Mouse (Mus musculus): ENCODE measurements around the gene Fam3b.

Fam3b gene

GRCm38 (mm10) chr16:97478655-97479054 is 36.0 kb downstream of the Fam3b start:
- DNase-seq = no peak

- DNase-seq = no peak
These were observed 38.1 kb downstream of the Fam3b start for GRCm38 (mm10) chr16:97476524-97476923.

- DNase-seq = no peak
These were observed 39.0 kb downstream of the Fam3b start for GRCm38 (mm10) chr16:97475581-97475980.

- DNase-seq = no peak
These were observed 39.9 kb downstream of the Fam3b start for GRCm38 (mm10) chr16:97474671-97475070.

GRCm38 (mm10) chr16:97467993-97468791 is 46.4 kb downstream of the Fam3b start:
- DNase-seq = no peak

GRCm38 (mm10) chr16:97467472-97467871 is 47.1 kb downstream of the Fam3b start:
- DNase-seq = no peak

GRCm38 (mm10) chr16:97466182-97466957 is 48.2 kb downstream of the Fam3b start:
- no peak for DNase-seq

- DNase-seq = peak; percentile 23
These were observed 52.0 kb downstream of the Fam3b start, which contains the start of gene Mx1 for GRCm38 (mm10) chr16:97462481-97463181. Gene Mx1 (minus strand): TSS chr16:97462907.

GRCm38 (mm10) chr16:97461271-97461670 is 53.3 kb downstream of the Fam3b start:
- DNase-seq = no peak

GRCm38 (mm10) chr16:97459831-97460230 is 54.8 kb downstream of the Fam3b start:
- DNase-seq = no peak

GRCm38 (mm10) chr16:97447386-97447785 is 67.2 kb downstream of the Fam3b start:
- no peak for DNase-seq

GRCm38 (mm10) chr16:97443670-97444263 is 70.8 kb downstream of the Fam3b start:
- DNase-seq = peak; percentile 39

- no peak for DNase-seq
These were observed 72.6 kb downstream of the Fam3b start for GRCm38 (mm10) chr16:97441967-97442366.

- DNase-seq = no peak
These were observed 76.4 kb downstream of the Fam3b start for GRCm38 (mm10) chr16:97438191-97438590.

- no peak for DNase-seq
These were observed 77.1 kb downstream of the Fam3b start for GRCm38 (mm10) chr16:97437448-97438056.

GRCm38 (mm10) chr16:97434206-97434605 is 80.4 kb downstream of the Fam3b start:
- DNase-seq = no peak

GRCm38 (mm10) chr16:97431328-97431727 is 83.3 kb downstream of the Fam3b start:
- no peak for DNase-seq

GRCm38 (mm10) chr16:97430091-97430490 is 84.5 kb downstream of the Fam3b start:
- no peak for DNase-seq

GRCm38 (mm10) chr16:97428026-97428425 is 86.6 kb downstream of the Fam3b start:
- DNase-seq = no peak

GRCm38 (mm10) chr16:97423627-97424026 is 91.0 kb downstream of the Fam3b start:
- DNase-seq = no peak

GRCm38 (mm10) chr16:97421671-97422070 is 92.9 kb downstream of the Fam3b start:
- DNase-seq = no peak
